Mouse (Mus musculus) testis, postnatal 14 days (tissue): ENCODE results near the gene Ntpcr.

Experiments
- DNase-seq: peaks from one replicate; pipeline ENCODE4 v3.0.0; 2021; ENCODE audit warnings: low spot score

Ntpcr gene

GRCm38 (mm10) chr8:125725037-125725820, 4.5 kb upstream of the Ntpcr start:
- DNase-seq: no peak

- no peak for DNase-seq
Observed at GRCm38 (mm10) chr8:125726143-125726542, 3.6 kb upstream of the Ntpcr start.

GRCm38 (mm10) chr8:125726986-125727385, 2.8 kb upstream of the Ntpcr start:
- DNase-seq: no peak

GRCm38 (mm10) chr8:125727797-125728196, 2.0 kb upstream of the Ntpcr start:
- no peak for DNase-seq

- peak; percentile 86 for DNase-seq
Observed at GRCm38 (mm10) chr8:125733964-125734956, 4.5 kb downstream of the Ntpcr start.

- DNase-seq: no peak
Observed at GRCm38 (mm10) chr8:125738956-125739355, 9.2 kb downstream of the Ntpcr start.

- DNase-seq: no peak
Observed at GRCm38 (mm10) chr8:125740655-125741054, 10.9 kb downstream of the Ntpcr start.

- DNase-seq: no peak
Observed at GRCm38 (mm10) chr8:125741377-125741776, 11.6 kb downstream of the Ntpcr start.

- no peak for DNase-seq
Observed at GRCm38 (mm10) chr8:125741855-125742254, 12.1 kb downstream of the Ntpcr start.

GRCm38 (mm10) chr8:125742406-125742805, 12.6 kb downstream of the Ntpcr start:
- no peak for DNase-seq

GRCm38 (mm10) chr8:125744914-125745576, 15.3 kb downstream of the Ntpcr start:
- no peak for DNase-seq

- no peak for DNase-seq
Observed at GRCm38 (mm10) chr8:125747390-125747789, 17.6 kb downstream of the Ntpcr start.

- no peak for DNase-seq
Observed at GRCm38 (mm10) chr8:125750846-125751245, 21.1 kb downstream of the Ntpcr start.

- no peak for DNase-seq
Observed at GRCm38 (mm10) chr8:125755896-125756295, 26.1 kb downstream of the Ntpcr start.

- no peak for DNase-seq
Observed at GRCm38 (mm10) chr8:125756391-125757105, 26.8 kb downstream of the Ntpcr start.

- no peak for DNase-seq
Observed at GRCm38 (mm10) chr8:125757106-125757496, 27.3 kb downstream of the Ntpcr start.

- DNase-seq: no peak
Observed at GRCm38 (mm10) chr8:125759022-125759421, 29.3 kb downstream of the Ntpcr start.

- no peak for DNase-seq
Observed at GRCm38 (mm10) chr8:125763066-125763786, 33.5 kb downstream of the Ntpcr start.

GRCm38 (mm10) chr8:125768079-125768478, 38.3 kb downstream of the Ntpcr start:
- DNase-seq: no peak

GRCm38 (mm10) chr8:125772300-125772699, 42.5 kb downstream of the Ntpcr start:
- DNase-seq: no peak

GRCm38 (mm10) chr8:125773281-125773803, 43.6 kb downstream of the Ntpcr start:
- no peak for DNase-seq
